Mouse (Mus musculus): ENCODE data around the gene Vmn2r105. TPM values are rescaled to one million over a fixed set of nuclear protein-coding genes. Genes with fewer than 3 reads are reported as not detected.

Gene Vmn2r105
- polyA plus RNA-seq (2015; fragmentation: Nextera tagmentation; extraction: Ambion mirVana) = not detected in 2 replicates

- H3K4me1 ChIP-seq (replicated peaks) = no peaks in the 10 kb centered on the region
- no peaks in the 10 kb centered on the region for H3K27me3 ChIP-seq
- H3K9me3 ChIP-seq = peaks cover 7% of the 10 kb centered on the region; the same call in 1 of the 2 replicates
- H3K4me3 ChIP-seq = no peak within 1 kb of the TSS
- no peak for ATAC-seq (ENCODE audit: low FRiP score)
- no peak within 1 kb of the TSS for H3K9ac ChIP-seq
- H3K36me3 ChIP-seq = no peaks in the 10 kb centered on the region
- 80% methylated on average over 2 of the region's 2 CpGs for WGBS
- no peak within 1 kb of the TSS for H3K27ac ChIP-seq
- no peak within 1 kb of the TSS for H3K4me2 ChIP-seq
Measured at GRCm38 (mm10) chr17:20234952-20235351, at the start of gene Vmn2r105. Vmn2r105 (minus strand) TSS chr17:20235052.

- no peak overlapping the region for H3K27ac ChIP-seq
- H3K36me3 ChIP-seq = no peaks in the 10 kb centered on the region
- H3K4me3 ChIP-seq = no peak overlapping the region
- WGBS = 81% methylated on average over 4 of the region's 4 CpGs
- no peaks in the 10 kb centered on the region for H3K27me3 ChIP-seq
- peaks cover 30% of the 10 kb centered on the region for H3K9me3 ChIP-seq
- H3K4me1 ChIP-seq (replicated peaks) = no peaks in the 10 kb centered on the region
- no peak overlapping the region for H3K9ac ChIP-seq
- no peak overlapping the region for H3K4me2 ChIP-seq
- ATAC-seq (ENCODE audit: low FRiP score) = no peak
Measured at GRCm38 (mm10) chr17:20255522-20255921, 20.7 kb upstream of the Vmn2r105 start.

DNA sequence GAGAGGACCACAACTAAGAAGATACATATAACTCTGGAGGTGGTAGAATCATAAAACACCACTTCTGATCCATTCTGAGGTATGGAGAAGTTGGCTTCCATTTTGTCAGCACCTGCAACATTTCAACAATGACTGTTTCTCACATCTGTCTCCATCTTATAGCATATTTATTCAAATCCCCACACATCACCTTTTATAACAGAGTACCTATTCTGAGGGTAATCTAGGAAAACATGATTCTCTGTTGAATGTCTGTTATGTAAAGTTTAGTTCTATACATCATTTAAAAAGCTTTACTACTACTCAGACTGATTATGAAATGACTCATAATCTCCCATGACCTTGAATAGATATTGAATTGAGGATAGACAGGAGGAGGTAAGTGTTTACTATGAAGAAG, 51.9 kb downstream of the Vmn2r105 start, which contains the start of gene Fpr-rs6:
Gene Fpr-rs6 (minus strand): TSS at position 101 of the 400 bp plus-strand sequence.
- Histone ChIP-seq H3K9ac (no peak within 1 kb of the TSS), H3K4me2 (no peak within 1 kb of the TSS), H3K27ac (no peak within 1 kb of the TSS), H3K4me3 (no peak within 1 kb of the TSS), H3K4me1 (replicated peaks) (no peaks in the 10 kb centered on the region), H3K36me3 (no peaks in the 10 kb centered on the region), H3K9me3 (peaks cover 20% of the 10 kb centered on the region; the same call in 1 of the 2 replicates), H3K27me3 (no peaks in the 10 kb centered on the region)
- ATAC-seq (ENCODE audit: low FRiP score) = no peak

Other genes starting within 250 kb of the Vmn2r105 start
- not detected in 2 replicates for gene Vmn2r104, start 186.7 kb downstream of the Vmn2r105 start, polyA plus RNA-seq (2015; fragmentation: Nextera tagmentation; extraction: Ambion mirVana)
- not detected in 2 replicates for gene Fpr-rs7, start 120.8 kb downstream of the Vmn2r105 start, polyA plus RNA-seq (2015; fragmentation: Nextera tagmentation; extraction: Ambion mirVana)
- gene Fpr-rs6, start 52.0 kb downstream of the Vmn2r105 start, polyA plus RNA-seq (2015; fragmentation: Nextera tagmentation; extraction: Ambion mirVana) = not detected in 2 replicates
- gene Vmn2r106, start 50.5 kb upstream of the Vmn2r105 start, polyA plus RNA-seq (2015; fragmentation: Nextera tagmentation; extraction: Ambion mirVana) = not detected in 2 replicates
- not detected in 2 replicates for gene Vmn2r107, start 110.2 kb upstream of the Vmn2r105 start, polyA plus RNA-seq (2015; fragmentation: Nextera tagmentation; extraction: Ambion mirVana)
- gene Vmn1r224, start 179.1 kb upstream of the Vmn2r105 start, polyA plus RNA-seq (2015; fragmentation: Nextera tagmentation; extraction: Ambion mirVana) = not detected in 2 replicates
- gene Vmn2r108, start 246.3 kb upstream of the Vmn2r105 start, polyA plus RNA-seq (2015; fragmentation: Nextera tagmentation; extraction: Ambion mirVana) = not detected in 2 replicates